Mouse (Mus musculus) gastrocnemius, adult 8-10 months (tissue): ENCODE results near the gene Olfr1028. TPM values are rescaled to one million over a fixed set of nuclear protein-coding genes. Genes with fewer than 3 reads are reported as not detected.

Source experiments
- DNase-seq, 2 experiments: peaks; one replicate each; pipeline ENCODE4 v3.0.0; 2022; ENCODE audit warnings: low spot score in 2 of 2
- total RNA-seq, 4 experiments: library from RNA; stranded (reverse); gene quantifications; 2 replicates each; pipeline ENCODE4 v1.2.4; 2022

Olfr1028 gene
- not detected for total RNA-seq

- no peak for DNase-seq
These were observed at the start of gene Olfr1028 for GRCm38 (mm10) chr2:85950137-85950536. Olfr1028 (plus strand) TSS chr2:85950437.

GRCm38 (mm10) chr2:85904952-85905351, 45.3 kb upstream of the Olfr1028 start, which contains the start of gene Olfr1024:
Olfr1024 (minus strand) TSS chr2:85905052.
- DNase-seq = no peak

GRCm38 (mm10) chr2:85913197-85913596, 37.0 kb upstream of the Olfr1028 start:
- DNase-seq = no peak

GRCm38 (mm10) chr2:85914893-85915292, 35.3 kb upstream of the Olfr1028 start, which contains the start of gene Olfr1025-ps1:
Olfr1025-ps1 (plus strand) TSS chr2:85915193.
- DNase-seq = no peak

DNA sequence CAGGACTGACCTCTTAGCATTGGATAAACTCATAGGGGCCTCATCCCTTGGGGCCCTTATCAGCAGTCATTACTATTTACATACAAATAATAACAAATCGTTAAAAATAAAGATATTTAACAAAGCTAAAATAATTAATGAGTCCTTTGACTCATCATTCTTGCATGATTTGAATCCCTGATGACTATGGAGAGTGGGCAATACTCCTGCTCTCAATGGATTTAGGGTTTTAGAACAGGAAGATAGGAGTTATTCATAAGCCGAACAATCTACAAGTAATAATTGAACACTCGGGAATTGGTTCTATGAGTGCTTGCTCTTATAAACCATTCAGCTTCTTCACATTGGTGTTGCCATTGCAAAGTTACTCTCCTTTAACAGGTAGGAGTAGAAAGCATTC, 29.0 kb upstream of the Olfr1028 start, which contains the start of gene Olfr1026:
Gene Olfr1026 (plus strand): TSS at position 301 of the 400 bp plus-strand sequence.
- DNase-seq = no peak

GRCm38 (mm10) chr2:85973595-85973994, 23.4 kb downstream of the Olfr1028 start, which contains the start of gene Olfr1029:
Olfr1029 (plus strand) TSS chr2:85973895.
- DNase-seq = no peak

GRCm38 (mm10) chr2:85978976-85979375, 28.7 kb downstream of the Olfr1028 start, which contains the start of gene Olfr1030:
Olfr1030 (plus strand) TSS chr2:85979276.
- DNase-seq = no peak

- no peak for DNase-seq
These were observed 39.8 kb downstream of the Olfr1028 start, which contains the start of gene Olfr1031 for GRCm38 (mm10) chr2:85990004-85990403. Olfr1031 (plus strand) TSS chr2:85990304.

Other genes with a start within 250 kb of the Olfr1028 start
- not detected for gene Olfr1009, start 235.0 kb upstream of the Olfr1028 start, total RNA-seq
- gene Olfr1012, start 187.7 kb upstream of the Olfr1028 start, total RNA-seq = not detected
- gene Olfr1013, start 183.3 kb upstream of the Olfr1028 start, total RNA-seq = not detected
- gene Olfr1014, start 177.7 kb upstream of the Olfr1028 start, total RNA-seq = not detected
- not detected for gene Olfr1015, start 168.4 kb upstream of the Olfr1028 start, total RNA-seq
- not detected for gene Olfr1016, start 147.9 kb upstream of the Olfr1028 start, total RNA-seq
- gene Olfr1018, start 132.0 kb upstream of the Olfr1028 start, total RNA-seq = not detected
- not detected for gene Olfr1019, start 105.0 kb upstream of the Olfr1028 start, total RNA-seq
- not detected for gene Olfr1020, start 103.4 kb upstream of the Olfr1028 start, total RNA-seq
- not detected for gene Olfr1022, start 81.8 kb upstream of the Olfr1028 start, total RNA-seq
- gene Olfr1023, start 64.8 kb upstream of the Olfr1028 start, total RNA-seq = not detected
- not detected for gene Olfr1024, start 45.4 kb upstream of the Olfr1028 start, total RNA-seq
- gene Olfr1025-ps1, start 35.2 kb upstream of the Olfr1028 start, total RNA-seq = not detected
- not detected for gene Olfr1026, start 28.9 kb upstream of the Olfr1028 start, total RNA-seq
- not detected for gene Olfr1029, start 23.5 kb downstream of the Olfr1028 start, total RNA-seq
- not detected for gene Olfr1030, start 28.8 kb downstream of the Olfr1028 start, total RNA-seq
- not detected for gene Olfr1031, start 39.9 kb downstream of the Olfr1028 start, total RNA-seq
- gene Olfr1032, start 55.1 kb downstream of the Olfr1028 start, total RNA-seq = not detected
- gene Olfr1033, start 70.2 kb downstream of the Olfr1028 start, total RNA-seq = under 1 TPM in 1 of 4 experiments, not detected in 3; 0.54 TPM
- not detected for gene Olfr1034, start 95.4 kb downstream of the Olfr1028 start, total RNA-seq
- not detected for gene Olfr1036, start 123.6 kb downstream of the Olfr1028 start, total RNA-seq
- not detected for gene Olfr1037, start 136.9 kb downstream of the Olfr1028 start, total RNA-seq
- not detected for gene Olfr1039, start 185.5 kb downstream of the Olfr1028 start, total RNA-seq
- gene Olfr1040, start 196.3 kb downstream of the Olfr1028 start, total RNA-seq = not detected
- gene Olfr1042, start 211.4 kb downstream of the Olfr1028 start, total RNA-seq = not detected
- not detected for gene Olfr1043, start 217.1 kb downstream of the Olfr1028 start, total RNA-seq
- not detected for gene Olfr1044, start 227.4 kb downstream of the Olfr1028 start, total RNA-seq
- gene Olfr52, start 235.2 kb downstream of the Olfr1028 start, total RNA-seq = not detected